Mouse (Mus musculus) heart, adult 18-20 months (tissue): ENCODE data around the gene Pdia6. TPM values are rescaled to one million over a fixed set of nuclear protein-coding genes. Genes with fewer than 3 reads are reported as not detected.

Experiments used
- total RNA-seq, 2 experiments: library from RNA; stranded (reverse); gene quantifications; 2 replicates each; pipeline ENCODE4 v1.2.3; 2021

Gene Pdia6
- total RNA-seq, 2 experiments from 2014 or later = 89.4 to 100 TPM

Other genes with a start within 250 kb of the Pdia6 start
- gene Kcnf1, start 89.7 kb upstream of the Pdia6 start, total RNA-seq = not detected
- under 1 TPM in 1 of 2 experiments, not detected in 1; 0.85 TPM for gene Atp6v1c2, start 62.8 kb downstream of the Pdia6 start, total RNA-seq
- 1 to 10 TPM; 7.5 to 7.6 TPM for gene Nol10, start 81.9 kb downstream of the Pdia6 start, total RNA-seq